ENCODE assay signal across 9 mouse cellular contexts in genomic region chr11:34771221-34771986, GRCm38 (mm10). TPM values are rescaled to one million over a fixed set of nuclear protein-coding genes. Genes with fewer than 3 reads are reported as not detected.
DNase-seq lines count a peak whose midpoint lies in the region; ATAC-seq and TF ChIP-seq lines count a peak whose summit lies in the region.
"Had no signal": no experiment of that assay in that cellular context is flagged by ENCODE, and none has a peak within 500 bp of the region (broad histone marks: within the 10 kb centered on the region; RNA-seq: fewer than 3 reads in every experiment).

No protein-coding gene starts in this region.

- TF ChIP-seq POLR2A in brain, embryonic 14.5 days (IDR thresholded peaks at IDR 0.05; ENCODE audit: borderline replicate concordance, extremely low read depth, insufficient read depth, insufficient read length, poor library complexity, severe bottlenecking): no peak
- TF ChIP-seq POLR2A in small intestine, adult 2 months (IDR thresholded peaks at IDR 0.05; ENCODE audit: low read depth, low read length): peak; percentile 9; the same call in 1 of the 2 replicates

- intact Hi-C loops in heart, postnatal 25 days (cut with DNase I): no loop called here

- no peak overlapping the region for H3K9ac ChIP-seq in liver, postnatal 0 days (replicated peaks)

- H3K27ac ChIP-seq in liver, postnatal 0 days (ENCODE audit: low read depth): peak overlapping the region; percentile 53
- H3K27ac ChIP-seq in small intestine, adult 2 months (ENCODE audit: insufficient read depth, low read depth, low read length): peak overlapping the region; percentile 65

- no peaks in the 10 kb centered on the region for H3K9me3 ChIP-seq in liver, postnatal 0 days (ENCODE audit: low read length)

- no peak overlapping the region for H3K4me3 ChIP-seq in liver, postnatal 0 days (ENCODE audit: low read depth, low read length)
- H3K4me3 ChIP-seq in small intestine, adult 2 months (ENCODE audit: low read depth, low read length): peak overlapping the region; percentile 33
- H3K4me3 ChIP-seq: erythroblast, embryonic 14.5 days had no signal

- no peak for TF ChIP-seq EP300 in liver, postnatal 0 days (IDR thresholded peaks at IDR 0.05; ENCODE audit: low read depth)

- peak overlapping the region; percentile 42; the same call in 1 of the 2 replicates for H3K4me2 ChIP-seq in liver, postnatal 0 days (ENCODE audit: low read depth, low read length)

- peaks cover 7% of the 10 kb centered on the region for H3K4me1 ChIP-seq in liver, postnatal 0 days (ENCODE audit: insufficient read depth)
- H3K4me1 ChIP-seq in small intestine, adult 2 months (ENCODE audit: control insufficient read depth, insufficient read depth, insufficient read length, low read length): 0 out of 2 replicates have a peak, but pooled peaks cover 2% of the 10 kb centered on the region

- WGBS in liver, postnatal 0 days (ENCODE audit: insufficient replicate concordance): 24% methylated on average over 12 of the region's 12 CpGs
- WGBS in small intestine, adult 2 months: 41% methylated on average over 12 of the region's 12 CpGs

- peak; percentile 63 for ATAC-seq in liver, postnatal 0 days

- TF ChIP-seq CTCF in brain, embryonic 14.5 days (IDR thresholded peaks at IDR 0.05; ENCODE audit: borderline replicate concordance, extremely low read depth, insufficient read depth, insufficient read length): no peak
- no peak for TF ChIP-seq CTCF in liver, postnatal 0 days (IDR thresholded peaks at IDR 0.05; ENCODE audit: low read depth)
- TF ChIP-seq CTCF in small intestine, adult 2 months (IDR thresholded peaks at IDR 0.05; ENCODE audit: extremely low read depth, insufficient read length, insufficient replicate concordance, low read depth, low read length): no peak

- no peaks in the 10 kb centered on the region for H3K36me3 ChIP-seq in liver, postnatal 0 days (replicated peaks; ENCODE audit: insufficient read depth, low read length)
- no peaks in the 10 kb centered on the region for H3K36me3 ChIP-seq in small intestine, adult 2 months (ENCODE audit: control insufficient read depth, insufficient read depth, low read length)

- DNase-seq in cerebellum, postnatal 10 days: peak; percentile 25 to 42
- no peak for DNase-seq in cerebellum, adult 11-12 months
- peak; percentile 87 for DNase-seq in A20 (ENCODE audit: low read depth, low spot score)
- DNase-seq in brain, embryonic 14.5 days (ENCODE audit: low read depth): peak; percentile 27
- peak; percentile 22 for DNase-seq in heart, postnatal 25 days (ENCODE audit: low spot score)
- DNase-seq in liver, postnatal 0 days: peak; percentile 42
- no peak for DNase-seq in layer of hippocampus, adult 8-10 months (ENCODE audit: low spot score in 2 of 2)

- H3K27me3 ChIP-seq in liver, postnatal 0 days (ENCODE audit: insufficient read depth, low read length): no peaks in the 10 kb centered on the region
- no peaks in the 10 kb centered on the region for H3K27me3 ChIP-seq in small intestine, adult 2 months (ENCODE audit: control insufficient read depth, insufficient read depth, low read length)

RNA-seq across cellular contexts. Expression of gene Dock2, which starts 12.3 kb away (rescaled TPM):
- 0.34 and 0.51 TPM in 2 replicates for polyA plus RNA-seq in brain, embryonic 14.5 days (2012; rRNA removed)
- 1 to 10 TPM; 2.2 to 2.5 TPM for total RNA-seq in heart, postnatal 25 days (2021)
- 2.9 and 3.9 TPM in 2 replicates for polyA plus RNA-seq in liver, postnatal 0 days (2015; fragmentation: Nextera tagmentation; extraction: Ambion mirVana)
- polyA plus RNA-seq in small intestine, adult 2 months (2012; rRNA removed): 1.6 and 2.5 TPM in 2 replicates
- total RNA-seq in layer of hippocampus, adult 8-10 months (2022): 10 to 100 TPM in 2 of 4 experiments, 1 to 10 TPM in 2; 3.1 to 13.1 (median 8.2) TPM

Comparison
In these comparisons a context has a peak if more than half of its experiments do, and no peak if none do; other contexts are left out.
1. DNase-seq: peak in cerebellum, postnatal 10 days (2 of 2), A20 (single experiment), brain, embryonic 14.5 days (single experiment), heart, postnatal 25 days (single experiment) and liver, postnatal 0 days (single experiment); none in cerebellum, adult 11-12 months (single experiment) and layer of hippocampus, adult 8-10 months (0 of 2).